Mouse (Mus musculus): ENCODE measurements around the gene Cdr2. TPM values are rescaled to one million over a fixed set of nuclear protein-coding genes. Genes with fewer than 3 reads are reported as not detected.
"Not testable (repeated sequence)": the region's sequence is repeated elsewhere in the genome, so short reads cannot be mapped to it uniquely, and the experiment has no call there.

The Cdr2 gene
- polyA plus RNA-seq, 1 experiment from 2014 or later: 14.8 TPM

DNA sequence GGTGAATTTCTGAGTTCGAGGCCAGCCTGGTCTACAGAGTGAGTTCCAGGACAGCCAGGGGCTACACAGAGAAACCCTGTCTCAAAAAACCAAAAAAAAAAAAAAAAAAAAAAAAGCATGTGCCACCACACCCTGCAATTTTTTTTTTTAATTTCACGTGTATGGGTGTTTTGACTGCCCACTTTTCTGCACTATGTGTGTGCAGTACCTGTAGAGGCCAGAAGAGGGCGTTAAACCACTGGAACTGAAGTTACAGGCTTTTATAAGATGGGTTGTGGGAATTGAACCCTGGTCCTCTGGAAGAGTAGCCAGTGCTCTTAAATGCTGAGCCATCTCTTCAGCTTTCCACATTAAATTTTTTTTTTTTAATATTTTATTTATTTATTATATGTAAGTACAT, 71.9 kb downstream of the Cdr2 start:
- WGBS (ENCODE audit: insufficient replicate concordance): 69% methylated on average over 3 of the region's 3 CpGs
- not testable (repeated sequence) for ATAC-seq (replicated peaks; ENCODE audit: insufficient number of reproducible peaks, low FRiP score, low TSS enrichment); H3K4me1 ChIP-seq (ENCODE audit: control insufficient read depth, insufficient read depth, low read length); H3K9ac ChIP-seq (ENCODE audit: low read depth, low read length); H3K27ac ChIP-seq (ENCODE audit: low read depth, low read length); H3K4me2 ChIP-seq; H3K9me3 ChIP-seq (replicated peaks; ENCODE audit: control insufficient read depth, low read length); H3K4me3 ChIP-seq (ENCODE audit: low read depth, low read length); H3K36me3 ChIP-seq (ENCODE audit: control insufficient read depth, insufficient read depth, low read length); H3K27me3 ChIP-seq (ENCODE audit: control insufficient read depth, insufficient read depth, low read length)

Other genes with a start within 250 kb of the Cdr2 start
- 0.59 and 0.84 TPM in 2 replicates for gene Vwa3a, start 243.0 kb downstream of the Cdr2 start, polyA plus RNA-seq (2014; fragmentation: Nextera tagmentation; extraction: Ambion mirVana)
- gene Gm5737, start 169.9 kb downstream of the Cdr2 start, polyA plus RNA-seq (2014; fragmentation: Nextera tagmentation; extraction: Ambion mirVana): not detected in 2 replicates
- 5.0 and 7.9 TPM in 2 replicates for gene Eef2k, start 139.5 kb downstream of the Cdr2 start, polyA plus RNA-seq (2014; fragmentation: Nextera tagmentation; extraction: Ambion mirVana)
- gene Polr3e, start 64.6 kb downstream of the Cdr2 start, polyA plus RNA-seq (2014; fragmentation: Nextera tagmentation; extraction: Ambion mirVana): 15.0 and 15.6 TPM in 2 replicates
- 0.19 and 0.59 TPM in 2 replicates for gene Mfsd13b, start 197 bp upstream of the Cdr2 start, polyA plus RNA-seq (2014; fragmentation: Nextera tagmentation; extraction: Ambion mirVana)
- 117 and 124 TPM in 2 replicates for gene Mettl9, start 52.1 kb upstream of the Cdr2 start, polyA plus RNA-seq (2014; fragmentation: Nextera tagmentation; extraction: Ambion mirVana)
- 0.87 TPM in 2 replicates for gene Igsf6, start 92.3 kb upstream of the Cdr2 start, polyA plus RNA-seq (2014; fragmentation: Nextera tagmentation; extraction: Ambion mirVana)
- not detected in 2 replicates for gene Otoa, start 99.3 kb upstream of the Cdr2 start, polyA plus RNA-seq (2014; fragmentation: Nextera tagmentation; extraction: Ambion mirVana)